Mouse (Mus musculus) liver, embryonic 14.5 days (tissue): ENCODE measurements around the gene Arhgef12.

Experiments
- CTCF ChIP-seq: IDR thresholded peaks from 2 replicates; pipeline ENCODE4 v1.5.1; 2016; ENCODE audit warnings: antibody characterized with exemption, low read depth, control low read depth
- EP300 ChIP-seq: IDR thresholded peaks from 2 replicates; pipeline ENCODE4 v1.6.1; 2016; ENCODE audit warnings: antibody characterized with exemption, low read depth

DNA sequence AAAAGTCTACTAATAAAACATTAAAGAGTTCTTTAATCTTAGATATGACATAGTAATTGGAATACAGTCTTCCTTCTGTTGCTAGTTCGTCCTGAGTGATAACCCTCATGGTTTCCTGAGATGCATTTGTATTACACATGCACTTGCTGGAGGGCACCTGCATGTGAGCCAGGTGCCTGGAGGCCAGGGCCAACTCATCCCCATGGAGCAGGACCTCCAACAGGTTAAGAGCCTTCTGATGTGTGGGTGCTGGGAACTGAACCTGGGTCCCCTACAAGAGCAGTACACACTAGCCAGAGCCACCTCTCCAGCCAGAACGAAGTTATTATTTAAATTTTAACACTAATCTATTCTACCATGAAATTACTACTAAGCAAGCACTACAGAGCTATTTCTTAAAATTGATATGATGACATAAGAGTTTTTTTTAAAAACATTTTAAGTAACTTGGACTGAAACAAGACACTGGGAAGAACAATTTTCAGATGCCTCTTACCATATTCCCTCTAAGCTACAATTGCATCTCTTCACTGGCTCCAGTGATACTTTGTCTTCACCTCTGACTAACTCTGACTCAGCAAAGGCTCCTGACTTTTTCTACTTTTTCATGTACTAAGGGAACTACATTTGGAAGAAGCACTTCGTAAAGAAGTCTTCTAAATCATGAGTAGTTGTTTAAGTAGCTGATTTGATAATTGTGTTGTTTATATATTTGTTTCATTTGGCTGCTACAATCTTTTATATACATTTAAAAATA is 9.1 kb downstream of the Arhgef12 start:
- no peak for TF ChIP-seq EP300
- TF ChIP-seq CTCF: no peak
